Mouse (Mus musculus) liver, embryonic 14.5 days (tissue): Measurements from ENCODE around the gene Slc28a3. TPM values are rescaled to one million over a fixed set of nuclear protein-coding genes. Genes with fewer than 3 reads are reported as not detected.

Source experiments
- ATAC-seq: fragments of 200-750 bp; cut with Nextera tagmentation; 2 replicates; pipeline ENCODE4 v1.8.0; 2017; ENCODE audit warnings: moderate number of reproducible peaks, mild to moderate bottlenecking, moderate library complexity; ENCODE audit not compliant: insufficient read depth
- DNase-seq, 3 experiments: peaks; one replicate each; pipeline ENCODE4 v3.0.0-alpha.2; 2012 to 2013; ENCODE audit warnings: low read depth in 3 of 3, low spot score in 3 of 3
- H3K27ac ChIP-seq: fragments of 300-500 bp; sonication (generic); 2 replicates; pipeline ENCODE4 v1.5.1; 2014; ENCODE audit warnings: moderate library complexity, mild to moderate bottlenecking, control low read depth, inconsistent platforms
- H3K27me3 ChIP-seq: fragments of 300-500 bp; sonication (generic); 2 replicates; pipeline ENCODE4 v1.6.1; 2014; ENCODE audit warnings: mild to moderate bottlenecking, low read length, moderate library complexity; ENCODE audit not compliant: control insufficient read depth, insufficient read depth
- H3K36me3 ChIP-seq: fragments of 300-500 bp; sonication (generic); replicated peaks from 2 replicates; pipeline ENCODE4 v1.6.1; 2014; ENCODE audit warnings: low read depth; ENCODE audit not compliant: control insufficient read depth, insufficient read depth
- H3K4me1 ChIP-seq, 2 experiments: fragments of 200-500 bp in 1 of 2; fragments of 300-500 bp in 1 of 2; sonication (generic) in 1 of 2; replicated peaks; 2 replicates each; pipeline ENCODE4 v1.6.1; 2012 to 2014; ENCODE audit warnings: antibody characterized with exemption in 1 of 2, inconsistent platforms in 1 of 2, low read length in 1 of 2; ENCODE audit not compliant: control insufficient read depth in 2 of 2, insufficient read depth in 2 of 2
- H3K4me2 ChIP-seq: fragments of 300-500 bp; sonication (generic); 2 replicates; pipeline ENCODE4 v1.6.1; 2014; ENCODE audit warnings: low read depth, mild to moderate bottlenecking, control low read depth, moderate library complexity
- H3K4me3 ChIP-seq, 2 experiments: fragments of 200-500 bp in 1 of 2; fragments of 300-500 bp in 1 of 2; sonication (generic) in 1 of 2; 2 replicates each; pipeline ENCODE4 v1.5.1; 2012 to 2014; ENCODE audit warnings: low read depth in 2 of 2, low read length in 2 of 2, mild to moderate bottlenecking in 2 of 2, control low read depth in 1 of 2, inconsistent platforms in 1 of 2, moderate library complexity in 1 of 2; ENCODE audit not compliant: insufficient read depth in 1 of 2
- H3K9ac ChIP-seq: fragments of 300-500 bp; sonication (generic); replicated peaks from 2 replicates; pipeline ENCODE4 v1.6.1; 2014; ENCODE audit warnings: mild to moderate bottlenecking, control low read depth, moderate library complexity
- H3K9me3 ChIP-seq: fragments of 300-500 bp; sonication (generic); 2 replicates; pipeline ENCODE4 v1.6.1; 2016; ENCODE audit warnings: low read length, mixed read lengths; ENCODE audit not compliant: control insufficient read depth
- CTCF ChIP-seq: IDR thresholded peaks from 2 replicates; pipeline ENCODE4 v1.5.1; 2016; ENCODE audit warnings: antibody characterized with exemption, low read depth, control low read depth
- EP300 ChIP-seq: IDR thresholded peaks from 2 replicates; pipeline ENCODE4 v1.6.1; 2016; ENCODE audit warnings: antibody characterized with exemption, low read depth
- WGBS: fragments of 180-500 bp; shearing (Covaris S2); extraction: QIAGEN DNeasy Blood & Tissue Kit; methylation state at CpG from one replicate; pipeline ENCODE4 v1.1.7; 2014; ENCODE audit not compliant: insufficient replicate concordance; 5-methylcytosine and 5-hydroxymethylcytosine counted together
- polyA plus RNA-seq, 2 experiments: library from polyadenylated mRNA; depleted of rRNA in 1 of 2; stranded (reverse) in 1 of 2; unstranded in 1 of 2; fragments of >200 nt; fragmentation: Nextera tagmentation in 1 of 2; extraction: Ambion mirVana in 1 of 2; gene quantifications; 2 replicates each; pipeline versions ENCODE4 v1.2.1 to v1.2.3; 2012 to 2014

Gene Slc28a3
- polyA plus RNA-seq, 2 experiments, result 0.01 TPM; not detected in 1

- Histone ChIP-seq H3K9me3 (no peaks in the 10 kb centered on the region), H3K9ac (no peak overlapping the region), H3K27ac (no peak overlapping the region), H3K4me1 (no peaks in the 10 kb centered on the region), H3K27me3 (no peaks in the 10 kb centered on the region), H3K4me2 (no peak overlapping the region), H3K4me3 (no peak overlapping the region), H3K36me3 (no peaks in the 10 kb centered on the region)
- DNase-seq (no peak), ATAC-seq (no peak)
- WGBS, result 51% methylated on average over 4 of the region's 4 CpGs
- TF ChIP-seq CTCF (peak; percentile 38; the same call in 1 of the 2 replicates), EP300 (no peak)
Measured at GRCm38 (mm10) chr13:58638950-58639349, 28.3 kb upstream of the Slc28a3 start.

- Histone ChIP-seq H3K27ac (no peak overlapping the region), H3K4me1 (no peaks in the 10 kb centered on the region), H3K9ac (no peak overlapping the region), H3K27me3 (no peaks in the 10 kb centered on the region), H3K36me3 (no peaks in the 10 kb centered on the region), H3K4me3 (no peak overlapping the region), H3K4me2 (no peak overlapping the region), H3K9me3 (no peaks in the 10 kb centered on the region)
- DNase-seq, result peak; percentile 7 to 13 (median 12)
- WGBS, result 10% methylated on average over 13 of the region's 13 CpGs
- TF ChIP-seq EP300 (no peak), CTCF (peak; percentile 66)
- ATAC-seq, result no peak
Measured at GRCm38 (mm10) chr13:58637360-58638002, 26.8 kb upstream of the Slc28a3 start.

- H3K36me3 ChIP-seq, result no peaks in the 10 kb centered on the region
- WGBS, result 30% methylated on average over 4 of the region's 4 CpGs
- no peak for ATAC-seq
Measured at GRCm38 (mm10) chr13:58633887-58634286, 23.2 kb upstream of the Slc28a3 start.

GRCm38 (mm10) chr13:58630756-58631155, 20.1 kb upstream of the Slc28a3 start:
- no peak overlapping the region for H3K4me3 ChIP-seq
- no peak overlapping the region for H3K27ac ChIP-seq
- DNase-seq, result no peak
- ATAC-seq, result no peak
- H3K4me2 ChIP-seq, result no peak overlapping the region
- H3K36me3 ChIP-seq, result no peaks in the 10 kb centered on the region
- 45% methylated on average over 10 of the region's 10 CpGs for WGBS
- H3K27me3 ChIP-seq, result no peaks in the 10 kb centered on the region
- TF ChIP-seq EP300, result no peak
- TF ChIP-seq CTCF, result no peak
- H3K9ac ChIP-seq, result no peak overlapping the region
- no peaks in the 10 kb centered on the region for H3K9me3 ChIP-seq
- H3K4me1 ChIP-seq, result no peaks in the 10 kb centered on the region

More at GRCm38 (mm10) chr13:58633887-58634286, 23.2 kb upstream of the Slc28a3 start:
- Histone ChIP-seq H3K4me3 (no peak overlapping the region), H3K4me1 (no peaks in the 10 kb centered on the region), H3K27ac (no peak overlapping the region), H3K9ac (no peak overlapping the region), H3K9me3 (no peaks in the 10 kb centered on the region), H3K4me2 (no peak overlapping the region), H3K27me3 (no peaks in the 10 kb centered on the region)
- TF ChIP-seq EP300 (no peak), CTCF (no peak)
- DNase-seq, result no peak

GRCm38 (mm10) chr13:58629365-58630050, 18.8 kb upstream of the Slc28a3 start:
- Histone ChIP-seq H3K9ac (no peak overlapping the region), H3K4me1 (no peaks in the 10 kb centered on the region), H3K27me3 (no peaks in the 10 kb centered on the region), H3K36me3 (no peaks in the 10 kb centered on the region), H3K4me2 (no peak overlapping the region), H3K9me3 (no peaks in the 10 kb centered on the region), H3K4me3 (no peak overlapping the region), H3K27ac (no peak overlapping the region)
- no peak for ATAC-seq
- 19% methylated on average over 13 of the region's 13 CpGs for WGBS
- no peak for DNase-seq
- no peak for TF ChIP-seq EP300
- TF ChIP-seq CTCF, result no peak
